Mouse (Mus musculus): ENCODE measurements at regions not wholly inside any gene's neighbourhood (a gene's known extent, or its start where the extent isn't known, plus 50 kb on each side); places are given as distances from the start of the nearest gene placed in this dataset.

GRCm38 (mm10) chr14:58842196-58842886 is 300.4 kb downstream of the 1700129C05Rik start:
- no peak for DNase-seq (ENCODE audit: extremely low spot score in 1 of 2, low spot score in 1 of 2)

DNA sequence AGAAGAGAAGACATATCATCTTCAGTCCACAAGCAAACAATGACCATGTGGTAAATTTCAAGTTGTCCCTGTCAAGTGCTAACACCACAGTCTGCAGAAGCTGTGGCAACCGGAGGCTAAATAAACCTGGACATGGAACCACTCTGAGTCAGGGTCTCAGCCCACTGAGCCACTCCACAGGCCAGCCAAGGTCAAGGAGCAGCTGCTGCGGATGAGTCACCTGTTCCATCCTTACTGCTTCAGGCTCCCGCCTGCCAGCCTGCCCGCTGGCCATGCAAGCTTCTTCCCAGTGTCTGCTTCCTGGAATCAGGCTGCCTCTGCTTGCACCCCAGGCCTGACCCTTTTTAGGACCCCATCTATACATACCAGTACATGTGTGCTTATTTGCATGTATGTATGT is 319.8 kb downstream of the 1700129C05Rik start:
- DNase-seq (ENCODE audit: extremely low spot score in 1 of 2, low spot score in 1 of 2): no peak

DNA sequence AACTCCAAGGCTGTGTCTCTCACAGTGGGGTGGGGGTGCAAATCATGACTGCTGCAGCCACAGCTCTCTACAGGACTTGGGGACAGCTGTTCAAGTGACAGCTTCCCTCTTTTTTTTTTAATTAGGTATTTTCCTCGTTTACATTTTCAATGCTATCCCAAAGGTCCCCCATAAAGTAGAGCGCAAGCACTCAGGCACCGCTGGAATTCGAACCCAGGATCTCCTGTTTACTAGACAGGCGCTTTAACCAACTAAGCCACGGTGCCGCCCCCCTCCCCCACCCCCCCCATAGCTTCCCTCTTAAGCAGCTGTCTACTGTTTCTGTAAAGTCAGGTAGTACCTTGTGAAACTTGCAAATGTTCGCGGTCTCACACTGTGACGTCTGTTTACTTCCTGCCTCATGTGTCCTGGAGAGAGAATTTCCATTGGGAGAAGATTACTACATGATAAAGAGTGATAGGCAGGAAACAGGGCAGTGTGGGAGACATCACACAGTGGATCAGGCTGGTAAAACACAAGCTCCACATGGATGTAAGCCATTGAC is 324.7 kb downstream of the 1700129C05Rik start:
- peak in 1 of 2 experiments; percentile 44 for DNase-seq (ENCODE audit: extremely low spot score in 1 of 2, low spot score in 1 of 2)

GRCm38 (mm10) chr14:58816540-58816876 is 326.2 kb downstream of the 1700129C05Rik start:
- DNase-seq (ENCODE audit: extremely low spot score in 1 of 2, low spot score in 1 of 2): no peak

DNA sequence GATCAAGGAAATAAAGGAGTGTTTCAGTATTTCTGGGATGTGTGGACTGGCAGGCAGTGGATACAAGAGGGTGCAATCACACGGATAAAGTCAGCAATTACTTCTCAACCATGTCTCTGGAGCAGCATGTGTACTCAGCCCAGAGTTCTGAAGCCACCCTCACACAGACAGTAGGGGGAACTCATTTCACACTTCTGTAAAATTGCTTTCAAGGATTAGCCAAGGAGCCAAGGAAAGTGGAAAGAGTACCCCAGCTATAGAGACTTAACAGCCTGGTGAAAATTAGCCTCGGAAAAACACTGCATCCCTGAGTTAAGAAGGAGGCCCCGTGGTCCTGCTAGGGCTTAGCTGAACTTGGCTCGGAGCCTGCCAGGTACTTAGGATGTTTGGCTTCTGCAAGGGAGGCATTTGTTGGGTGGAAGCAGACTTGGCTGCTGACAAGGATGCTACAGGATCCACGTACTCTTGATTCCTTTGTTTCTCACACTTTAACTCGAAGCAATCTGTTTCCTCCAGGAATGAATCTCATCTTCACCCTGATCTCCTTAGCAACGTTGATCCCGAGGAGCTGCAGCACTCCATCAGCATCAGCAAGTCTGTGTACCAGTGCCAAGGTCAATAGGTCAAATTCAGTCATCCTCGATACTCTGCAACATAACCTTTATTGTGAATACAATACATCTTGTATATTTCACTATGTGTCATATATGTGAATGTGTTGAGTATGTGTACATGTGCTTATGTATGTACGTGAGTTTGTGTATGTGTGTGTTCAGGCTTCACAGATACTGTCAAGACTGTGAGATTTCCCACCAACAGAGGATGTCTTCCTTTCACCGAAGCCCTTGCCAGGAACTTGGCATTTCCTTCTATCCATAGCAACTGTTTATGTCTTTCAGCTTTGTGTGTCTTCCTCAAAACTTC is 326.8 kb downstream of the 1700129C05Rik start:
- no peak for DNase-seq (ENCODE audit: extremely low spot score in 1 of 2, low spot score in 1 of 2)

DNA sequence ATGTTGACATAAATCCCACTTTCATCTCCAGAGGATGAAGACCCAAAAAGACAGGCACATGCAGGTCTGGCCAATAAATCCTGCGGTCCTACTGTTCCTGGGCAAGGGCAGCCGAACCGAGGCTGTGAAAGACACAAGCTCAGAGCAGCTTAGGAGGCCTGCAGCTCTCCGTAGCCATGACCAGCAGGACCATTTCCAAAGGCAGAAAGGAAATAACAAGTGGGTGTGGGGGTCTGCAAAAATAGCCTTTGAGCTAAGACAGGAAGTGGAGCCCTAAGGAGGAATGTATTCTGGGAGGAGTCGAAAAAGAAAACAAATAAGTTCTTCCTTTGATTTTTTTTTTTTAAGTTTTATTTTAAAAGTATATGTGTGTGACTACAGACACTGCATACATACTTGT is 330.1 kb downstream of the 1700129C05Rik start:
- no peak for DNase-seq (ENCODE audit: extremely low spot score in 1 of 2, low spot score in 1 of 2)

- DNase-seq (ENCODE audit: extremely low spot score in 1 of 2, low spot score in 1 of 2): no peak
Observed at GRCm38 (mm10) chr14:58801402-58801861, 341.3 kb downstream of the 1700129C05Rik start.

DNA sequence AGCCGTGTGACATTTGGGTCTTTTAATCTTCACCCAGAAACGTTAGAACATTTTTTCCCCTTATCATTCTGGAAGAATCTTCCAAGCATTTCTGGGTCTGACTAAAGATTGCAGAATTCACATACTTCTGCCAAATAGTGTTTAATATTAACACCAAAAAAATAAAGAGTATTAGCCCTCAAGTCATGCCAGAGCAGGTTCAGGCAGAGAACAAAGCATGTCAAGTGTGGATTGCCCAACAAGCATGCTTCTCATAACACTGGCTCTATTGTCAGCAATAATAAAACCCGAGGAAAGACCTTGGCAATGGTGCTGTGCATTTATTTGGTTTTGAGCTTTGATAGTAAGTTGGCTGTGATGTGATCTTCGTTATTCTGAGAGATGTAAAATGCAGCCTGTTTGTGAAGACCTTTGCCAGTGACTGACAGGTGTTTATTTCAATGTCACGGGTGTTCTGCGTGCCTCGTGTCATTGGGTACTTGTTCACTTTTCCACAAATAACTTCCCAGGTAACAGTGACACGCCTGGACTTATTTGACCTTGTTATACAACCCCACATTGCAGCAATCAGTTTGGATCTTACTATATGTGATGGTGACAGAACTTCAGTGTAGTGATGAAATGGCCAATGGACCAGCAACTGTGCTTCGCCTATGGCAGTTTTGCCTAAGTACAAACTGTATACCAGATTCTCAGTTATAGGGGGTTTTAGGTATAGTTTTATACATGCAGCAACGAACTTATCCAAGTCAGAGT is 354.3 kb downstream of the 1700129C05Rik start:
- no peak for DNase-seq (ENCODE audit: extremely low spot score in 1 of 2, low spot score in 1 of 2)

DNA sequence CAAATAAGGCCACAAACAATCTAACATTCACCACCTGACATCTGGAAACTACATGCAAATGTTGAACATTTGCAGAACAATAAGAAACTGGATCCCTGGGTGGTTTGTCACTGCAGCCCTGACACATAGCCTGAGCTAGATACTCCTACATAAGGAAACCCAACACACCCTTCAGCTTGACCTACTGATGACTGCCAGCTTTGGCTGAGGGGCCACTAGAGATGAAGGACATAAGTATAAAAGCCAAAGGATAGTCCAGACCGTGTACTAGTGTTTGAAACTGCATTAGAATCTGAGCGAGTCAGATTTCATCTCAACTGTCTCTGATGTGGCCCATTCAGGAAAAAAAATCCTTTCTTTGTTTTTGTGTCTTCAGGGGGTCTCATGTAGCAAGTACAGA is 355.1 kb downstream of the 1700129C05Rik start:
- no peak for DNase-seq (ENCODE audit: extremely low spot score in 1 of 2, low spot score in 1 of 2)

GRCm38 (mm10) chr14:58786791-58787491 is 355.8 kb downstream of the 1700129C05Rik start:
- no peak for DNase-seq (ENCODE audit: extremely low spot score in 1 of 2, low spot score in 1 of 2)

- DNase-seq (ENCODE audit: extremely low spot score in 1 of 2, low spot score in 1 of 2): no peak
Observed at GRCm38 (mm10) chr14:58783201-58783600, 359.5 kb downstream of the 1700129C05Rik start.

DNA sequence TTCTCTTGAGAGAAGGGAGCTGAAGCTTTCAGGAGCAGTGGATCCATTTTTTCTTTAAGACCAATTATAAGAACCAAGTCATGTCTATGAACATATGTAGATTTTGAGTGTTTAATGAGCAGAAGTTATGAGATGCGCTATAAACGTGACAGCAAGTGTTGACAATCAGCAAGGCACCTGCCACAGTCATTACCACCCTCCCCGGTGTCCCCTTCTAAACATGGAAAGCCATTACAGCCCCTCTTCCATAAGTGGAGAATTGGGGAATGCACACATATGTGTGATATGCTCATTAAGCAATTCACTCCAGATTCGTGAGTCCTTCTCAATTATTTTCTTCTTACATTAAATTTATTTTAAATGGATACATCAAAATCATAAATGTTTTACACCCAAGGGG is 362.4 kb downstream of the 1700129C05Rik start:
- no peak for DNase-seq (ENCODE audit: extremely low spot score in 1 of 2, low spot score in 1 of 2)

GRCm38 (mm10) chr14:58778675-58779074 is 364.0 kb downstream of the 1700129C05Rik start:
- no peak for DNase-seq (ENCODE audit: extremely low spot score in 1 of 2, low spot score in 1 of 2)

- no peak for DNase-seq (ENCODE audit: extremely low spot score in 1 of 2, low spot score in 1 of 2)
Observed at GRCm38 (mm10) chr14:58761291-58761690, 381.4 kb downstream of the 1700129C05Rik start.

- no peak for DNase-seq (ENCODE audit: extremely low spot score in 1 of 2, low spot score in 1 of 2)
Observed at GRCm38 (mm10) chr14:58759759-58760158, 382.9 kb downstream of the 1700129C05Rik start.

GRCm38 (mm10) chr14:58753781-58754180 is 388.9 kb downstream of the 1700129C05Rik start:
- no peak for DNase-seq (ENCODE audit: extremely low spot score in 1 of 2, low spot score in 1 of 2)

GRCm38 (mm10) chr14:58753136-58753535 is 389.6 kb downstream of the 1700129C05Rik start:
- DNase-seq (ENCODE audit: extremely low spot score in 1 of 2, low spot score in 1 of 2): no peak

DNA sequence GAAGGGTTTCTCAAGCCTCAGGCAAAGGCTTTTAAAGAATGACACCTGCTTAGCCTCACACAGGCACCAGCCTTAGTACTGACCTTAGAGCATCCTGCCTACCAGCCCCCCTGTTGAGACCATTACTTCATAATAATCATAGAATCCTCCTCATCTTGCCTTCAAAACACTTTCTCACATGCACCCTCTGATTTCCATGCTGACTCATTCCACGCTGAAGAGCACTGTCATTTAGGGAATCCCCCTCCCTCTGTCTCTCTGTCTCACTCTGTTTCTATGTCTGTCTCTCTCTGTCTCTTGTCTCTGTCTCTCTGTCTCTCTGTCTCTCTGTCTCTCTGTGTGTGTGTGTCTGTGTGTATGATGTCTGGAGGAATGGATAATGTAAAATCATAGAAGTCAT is 416.3 kb downstream of the 1700129C05Rik start:
- no peak for DNase-seq (ENCODE audit: extremely low spot score in 1 of 2, low spot score in 1 of 2)

DNA sequence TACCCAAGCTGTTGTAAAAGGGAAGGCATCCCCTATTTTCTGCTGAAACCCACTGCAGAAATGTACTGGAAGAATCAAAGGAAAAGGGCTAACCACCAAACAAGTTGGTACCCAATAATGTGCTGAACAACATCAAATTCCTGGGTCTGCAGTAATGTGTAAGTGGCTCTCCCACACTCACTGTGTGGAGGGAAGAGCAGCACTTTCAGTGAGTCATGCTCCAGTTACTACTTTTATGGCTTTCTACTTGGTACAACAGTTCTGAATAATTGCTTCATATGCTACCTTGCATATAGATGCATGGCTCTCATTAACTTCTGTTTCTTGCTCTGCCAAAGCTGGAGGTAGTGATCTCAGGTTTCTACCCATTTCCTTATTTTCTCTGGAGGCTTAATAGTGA is 427.8 kb downstream of the 1700129C05Rik start:
- DNase-seq (ENCODE audit: extremely low spot score in 1 of 2, low spot score in 1 of 2): no peak

GRCm38 (mm10) chr14:58709861-58710260 is 432.8 kb downstream of the 1700129C05Rik start:
- DNase-seq (ENCODE audit: extremely low spot score in 1 of 2, low spot score in 1 of 2): no peak
